Mouse (Mus musculus): Measurements from ENCODE around the gene Pomt2.

DNA sequence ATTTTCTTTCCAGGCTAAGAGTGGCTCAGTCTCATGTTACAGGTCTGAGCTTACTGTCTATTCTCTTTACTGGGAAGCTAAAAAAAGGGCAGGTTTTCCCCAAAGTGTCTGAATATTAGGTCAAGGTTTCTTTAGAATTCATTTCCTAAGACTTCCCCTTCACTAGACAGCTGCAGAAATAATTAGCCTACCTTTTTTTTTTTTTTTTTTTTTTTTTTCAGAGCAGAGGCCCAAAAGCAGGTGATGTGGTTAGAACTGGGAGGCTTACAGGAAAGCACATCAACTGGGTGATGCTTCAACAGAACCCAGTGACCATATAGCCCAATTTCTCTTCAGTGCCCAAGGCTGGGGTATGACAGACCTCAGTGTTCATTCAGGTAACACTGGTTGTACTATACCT lies 48.5 kb upstream of the Pomt2 start:
- TF ChIP-seq GATA1 (IDR thresholded peaks at IDR 0.05; ENCODE audit: borderline replicate concordance, low read length) (no peak), FLI1 (IDR thresholded peaks at IDR 0.05; ENCODE audit: low read length) (no peak)

Data from megakaryocyte, embryonic 14.5 days (primary cell).